Mouse (Mus musculus) ovary, postnatal 14 days (tissue): ENCODE data around the gene Chrnd.

Experiments
- DNase-seq: peaks from one replicate; pipeline ENCODE4 v3.0.0; 2022; ENCODE audit warnings: low spot score

Chrnd gene

DNA sequence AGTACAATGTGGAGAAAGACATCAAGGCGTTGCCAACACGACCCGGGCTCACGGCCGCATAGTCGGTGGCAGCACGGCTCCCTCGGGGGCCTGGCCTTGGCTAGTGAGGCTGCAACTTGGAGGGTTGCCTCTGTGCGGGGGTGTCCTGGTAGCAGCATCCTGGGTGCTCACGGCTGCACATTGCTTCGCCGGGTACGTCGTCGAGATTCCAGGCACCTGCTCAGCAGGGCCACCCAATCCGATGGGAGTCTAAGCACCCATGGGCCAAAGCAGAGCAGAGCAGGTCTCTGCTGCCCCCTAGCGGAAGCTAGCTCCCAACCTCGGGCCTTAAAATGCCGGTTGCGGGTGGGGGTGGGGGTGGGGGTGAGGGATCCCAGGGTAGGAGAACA, 5.7 kb upstream of the Chrnd start:
- peak; percentile 56 for DNase-seq

GRCm38 (mm10) chr1:87185526-87185925, 4.9 kb upstream of the Chrnd start:
- DNase-seq, result no peak

GRCm38 (mm10) chr1:87186261-87187036, 4.0 kb upstream of the Chrnd start:
- no peak for DNase-seq

- peak; percentile 72 for DNase-seq
These were observed 3.4 kb upstream of the Chrnd start for GRCm38 (mm10) chr1:87187037-87187355.

GRCm38 (mm10) chr1:87197296-87197695, 6.9 kb downstream of the Chrnd start:
- no peak for DNase-seq

GRCm38 (mm10) chr1:87198119-87199065, 8.0 kb downstream of the Chrnd start:
- DNase-seq, result no peak

GRCm38 (mm10) chr1:87200811-87201210, 10.4 kb downstream of the Chrnd start:
- DNase-seq, result no peak

- DNase-seq, result no peak
These were observed 11.4 kb downstream of the Chrnd start for GRCm38 (mm10) chr1:87201848-87202247.

- DNase-seq, result no peak
These were observed 13.4 kb downstream of the Chrnd start for GRCm38 (mm10) chr1:87203779-87204178.

GRCm38 (mm10) chr1:87204465-87204864, 14.1 kb downstream of the Chrnd start, which contains the start of gene Chrng:
Gene Chrng (plus strand): TSS chr1:87204657.
- DNase-seq, result no peak

GRCm38 (mm10) chr1:87205038-87205437, 14.6 kb downstream of the Chrnd start:
- no peak for DNase-seq

DNA sequence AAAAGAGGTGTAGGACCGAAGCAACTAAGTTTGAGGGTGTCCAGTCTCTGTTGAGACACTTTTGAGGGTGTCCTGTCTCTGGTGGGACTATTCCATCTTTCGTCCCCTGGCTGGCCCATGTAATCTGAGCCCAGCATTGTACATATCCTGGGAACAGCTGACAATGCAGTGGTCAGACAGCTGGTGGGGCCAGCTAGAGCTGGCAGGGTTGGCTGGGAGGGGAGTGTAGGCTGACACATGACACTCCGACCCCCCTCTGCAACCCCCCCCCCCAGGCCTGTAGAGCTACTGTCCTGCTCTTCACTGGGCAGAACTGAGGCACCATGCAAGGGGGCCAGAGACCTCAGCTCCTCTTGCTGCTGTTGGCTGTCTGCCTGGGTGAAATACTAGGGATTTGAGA, 15.1 kb downstream of the Chrnd start:
- DNase-seq, result no peak

- DNase-seq, result no peak
These were observed 15.9 kb downstream of the Chrnd start for GRCm38 (mm10) chr1:87206339-87206738.

DNA sequence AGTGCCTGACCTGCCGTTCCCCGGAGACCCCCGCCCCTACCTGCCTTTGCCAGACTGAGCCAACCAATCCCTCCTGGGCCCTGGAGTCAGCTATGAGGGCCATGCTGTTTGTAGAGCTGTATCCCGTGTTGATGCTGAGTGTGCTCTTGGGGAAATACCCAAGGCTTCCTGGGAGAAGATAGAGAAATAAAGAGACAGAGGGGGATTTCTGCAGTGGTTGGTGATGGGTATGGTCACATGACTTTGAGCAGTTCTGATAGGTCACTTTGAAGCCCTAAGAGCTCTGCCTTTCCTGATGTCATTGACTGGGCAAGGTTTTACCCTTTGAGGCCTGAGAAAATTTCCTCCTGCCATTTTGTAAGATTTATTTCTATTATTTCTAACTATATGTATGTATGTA, 21.0 kb downstream of the Chrnd start:
- no peak for DNase-seq

- peak; percentile 88 for DNase-seq
These were observed 23.6 kb downstream of the Chrnd start, which contains the start of gene Eif4e2 for GRCm38 (mm10) chr1:87213735-87214704. Gene Eif4e2 (plus strand): TSS chr1:87213914.

GRCm38 (mm10) chr1:87214748-87215147, 24.3 kb downstream of the Chrnd start:
- no peak for DNase-seq

DNA sequence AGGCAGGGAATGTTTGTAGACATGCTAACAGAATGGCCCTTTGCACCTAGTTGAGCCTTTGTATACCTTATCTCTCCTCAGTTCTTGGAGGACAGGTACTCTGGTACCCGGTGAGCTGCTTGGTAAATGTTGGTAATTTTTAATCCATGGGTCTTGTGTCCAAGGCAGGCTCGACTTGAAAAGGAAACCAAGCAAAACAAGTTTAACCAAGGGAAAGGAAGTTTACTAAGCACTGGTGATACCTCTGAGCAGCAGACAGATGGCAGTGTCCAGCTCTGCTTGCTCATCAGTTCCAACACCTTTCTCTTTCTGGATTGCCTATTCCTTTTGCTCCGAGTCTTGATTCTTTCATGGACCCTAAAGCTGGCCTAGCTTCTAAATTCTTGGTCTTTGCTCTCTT, 27.5 kb downstream of the Chrnd start:
- no peak for DNase-seq

- DNase-seq, result no peak
These were observed 35.3 kb downstream of the Chrnd start for GRCm38 (mm10) chr1:87225739-87226138.

DNA sequence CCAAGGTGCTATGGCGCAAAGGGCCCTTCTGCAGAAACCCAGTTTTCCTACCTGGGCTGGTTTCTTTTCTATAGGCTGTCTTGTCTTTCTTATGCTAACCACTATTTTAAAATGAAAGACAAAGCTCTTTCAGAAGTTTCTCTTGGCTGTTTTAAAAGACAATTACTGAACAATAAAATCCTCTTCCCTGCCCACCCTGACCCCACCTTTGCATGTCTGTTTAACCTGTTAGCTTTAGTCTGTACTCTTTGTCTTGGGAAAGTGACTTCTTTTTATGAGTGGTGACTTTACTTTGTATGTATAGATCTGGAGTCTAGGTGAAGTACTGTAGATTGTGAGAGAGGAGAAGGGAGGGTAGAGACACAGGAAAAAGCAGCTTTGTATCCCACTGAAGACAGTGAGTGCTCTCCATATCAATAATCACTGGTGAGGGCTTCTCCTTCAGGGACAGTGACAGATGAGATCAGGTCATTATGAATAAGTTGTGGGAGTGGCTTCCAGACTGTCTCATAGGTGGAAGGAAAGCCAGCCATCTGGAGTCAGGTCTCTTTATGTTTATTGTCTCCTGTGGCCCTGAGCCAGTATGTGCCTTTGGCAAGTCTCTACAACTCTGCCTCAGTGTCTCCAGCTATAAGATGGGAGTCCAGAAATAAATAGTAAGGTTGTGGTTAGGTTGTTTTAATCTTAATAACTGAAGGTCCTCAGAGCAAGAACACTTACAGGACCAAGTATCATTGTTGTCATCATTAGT, 36.2 kb downstream of the Chrnd start:
- no peak for DNase-seq

GRCm38 (mm10) chr1:87227160-87227550, 36.7 kb downstream of the Chrnd start:
- no peak for DNase-seq

DNA sequence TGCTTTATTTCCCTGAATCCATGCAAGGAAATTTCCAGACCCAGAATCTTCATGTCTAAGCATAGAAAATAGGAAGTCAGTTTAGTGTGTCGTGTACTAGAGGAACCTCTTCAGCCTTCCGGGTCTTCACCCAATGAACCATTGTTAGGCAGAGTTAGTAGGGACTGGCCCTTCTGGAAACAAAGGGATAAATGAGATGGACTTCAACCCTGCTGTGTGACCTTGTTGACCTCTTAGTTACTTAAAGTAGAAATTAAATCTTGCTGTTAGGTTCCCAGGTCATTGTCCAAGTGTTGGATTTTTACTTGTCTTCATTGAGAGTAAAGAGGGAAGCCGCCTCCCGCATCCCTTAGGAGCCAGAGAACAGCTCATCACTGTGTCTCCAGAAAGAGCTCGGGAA, 40.2 kb downstream of the Chrnd start:
- DNase-seq, result no peak
